Mouse (Mus musculus): Measurements from ENCODE around the gene Olfr1325. TPM values are rescaled to one million over a fixed set of nuclear protein-coding genes. Genes with fewer than 3 reads are reported as not detected.
"Not testable (repeated sequence)": the region's sequence is repeated elsewhere in the genome, so short reads cannot be mapped to it uniquely, and the experiment has no call there.

The Olfr1325 gene
- polyA plus RNA-seq (2012; rRNA removed): not detected in 2 replicates

GRCm38 (mm10) chrX:74592379-74592778 is at the start of gene Olfr1325:
TSS of gene Olfr1325 (plus strand) at chrX:74592679.
- no peak for DNase-seq
- TF ChIP-seq POLR2A (IDR thresholded peaks at IDR 0.05; ENCODE audit: borderline replicate concordance, extremely low read depth, low read depth, low read length) (no peak), CTCF (IDR thresholded peaks at IDR 0.05; ENCODE audit: insufficient read depth, low read length) (no peak)
- H3K4me1 ChIP-seq (ENCODE audit: control insufficient read depth, insufficient read depth, low read length): no peaks in the 10 kb centered on the region
- WGBS: 82% methylated on average over 2 of the region's 2 CpGs
- H3K4me3 ChIP-seq (replicated peaks; ENCODE audit: extremely low read depth, low read depth, low read length): no peak within 1 kb of the TSS

GRCm38 (mm10) chrX:74574788-74575187 is 17.7 kb upstream of the Olfr1325 start, which contains the start of gene Olfr1326-ps1:
TSS of gene Olfr1326-ps1 (minus strand) at chrX:74574888.
- TF ChIP-seq POLR2A (IDR thresholded peaks at IDR 0.05; ENCODE audit: borderline replicate concordance, extremely low read depth, low read depth, low read length): no peak
- no peak for TF ChIP-seq CTCF (IDR thresholded peaks at IDR 0.05; ENCODE audit: insufficient read depth, low read length)
- no peak for DNase-seq
- Histone ChIP-seq H3K4me1 (ENCODE audit: control insufficient read depth, insufficient read depth, low read length) (no peaks in the 10 kb centered on the region), H3K4me3 (replicated peaks; ENCODE audit: extremely low read depth, low read depth, low read length) (no peak within 1 kb of the TSS)

- WGBS: 54% methylated on average over 2 of the region's 5 CpGs
- H3K4me1 ChIP-seq (ENCODE audit: control insufficient read depth, insufficient read depth, low read length); H3K4me3 ChIP-seq (replicated peaks; ENCODE audit: extremely low read depth, low read depth, low read length): not testable (repeated sequence)
- DNase-seq: peak; percentile 4
These were observed 53.2 kb downstream of the Olfr1325 start, which contains the start of gene Gm5640 for GRCm38 (mm10) chrX:74645466-74646323. TSS of gene Gm5640 (minus strand) at chrX:74645635.

GRCm38 (mm10) chrX:74646393-74646792 is 53.9 kb downstream of the Olfr1325 start:
- no CpG with 5 or more reads among the region's 1 CpGs for WGBS

More at GRCm38 (mm10) chrX:74646393-74646792, 53.9 kb downstream of the Olfr1325 start:
- not testable (repeated sequence) for H3K4me3 ChIP-seq (replicated peaks; ENCODE audit: extremely low read depth, low read depth, low read length); H3K4me1 ChIP-seq (ENCODE audit: control insufficient read depth, insufficient read depth, low read length); DNase-seq

Other genes starting within 250 kb of the Olfr1325 start
- gene Lage3, start 239.1 kb upstream of the Olfr1325 start, polyA plus RNA-seq (2012; rRNA removed): 31.8 and 42.1 TPM in 2 replicates
- gene Ubl4a, start 219.5 kb upstream of the Olfr1325 start, polyA plus RNA-seq (2012; rRNA removed): 25.6 and 32.0 TPM in 2 replicates
- gene Slc10a3, start 219.3 kb upstream of the Olfr1325 start, polyA plus RNA-seq (2012; rRNA removed): 20.3 and 23.5 TPM in 2 replicates
- gene Fam3a, start 199.4 kb upstream of the Olfr1325 start, polyA plus RNA-seq (2012; rRNA removed): 50.9 and 53.3 TPM in 2 replicates
- gene Ikbkg, start 199.4 kb upstream of the Olfr1325 start, polyA plus RNA-seq (2012; rRNA removed): 15.2 and 20.2 TPM in 2 replicates
- 26.4 and 49.2 TPM in 2 replicates for gene G6pdx, start 163.5 kb upstream of the Olfr1325 start, polyA plus RNA-seq (2012; rRNA removed)
- not detected in 2 replicates for gene Gm6880, start 111.3 kb upstream of the Olfr1325 start, polyA plus RNA-seq (2012; rRNA removed)
- gene Olfr1326-ps1, start 17.8 kb upstream of the Olfr1325 start, polyA plus RNA-seq (2012; rRNA removed): not detected in 2 replicates
- 0.11 and 0.17 TPM in 2 replicates for gene Gm5640, start 53.0 kb downstream of the Olfr1325 start, polyA plus RNA-seq (2012; rRNA removed)
- gene Gm6890, start 148.2 kb downstream of the Olfr1325 start, polyA plus RNA-seq (2012; rRNA removed): not detected in 2 replicates
- 0.15 TPM in 1 of 2 replicates, not detected in the other for gene Gm5936, start 244.5 kb downstream of the Olfr1325 start, polyA plus RNA-seq (2012; rRNA removed)

Data from lung, adult 2 months (tissue).